Mouse (Mus musculus): ENCODE data around the gene Sept6.

The Sept6 gene

GRCm38 (mm10) chrX:36969501-36969900 is 22.1 kb downstream of the Sept6 start:
- no peak for DNase-seq

GRCm38 (mm10) chrX:36956674-36957073 is 34.9 kb downstream of the Sept6 start:
- no peak for DNase-seq

GRCm38 (mm10) chrX:36941106-36941505 is 50.5 kb downstream of the Sept6 start:
- DNase-seq, result no peak

GRCm38 (mm10) chrX:36939806-36940413 is 51.7 kb downstream of the Sept6 start:
- DNase-seq, result peak; percentile 1

GRCm38 (mm10) chrX:36935326-36935966 is 56.1 kb downstream of the Sept6 start:
- no peak for DNase-seq

GRCm38 (mm10) chrX:36930574-36930973 is 61.0 kb downstream of the Sept6 start:
- peak; percentile 16 for DNase-seq

GRCm38 (mm10) chrX:36929694-36930093 is 61.9 kb downstream of the Sept6 start:
- no peak for DNase-seq

- DNase-seq, result no peak
Observed at GRCm38 (mm10) chrX:36928791-36929190, 62.8 kb downstream of the Sept6 start.

GRCm38 (mm10) chrX:36921346-36921745 is 70.2 kb downstream of the Sept6 start:
- no peak for DNase-seq

- DNase-seq, result no peak
Observed at GRCm38 (mm10) chrX:36917749-36918148, 73.8 kb downstream of the Sept6 start.

- peak; percentile 68 for DNase-seq
Observed at GRCm38 (mm10) chrX:36911343-36911742, 80.3 kb downstream of the Sept6 start.

- DNase-seq, result no peak
Observed at GRCm38 (mm10) chrX:36906539-36906938, 85.1 kb downstream of the Sept6 start.

GRCm38 (mm10) chrX:36903115-36903768 is 88.4 kb downstream of the Sept6 start:
- peak; percentile 95 for DNase-seq

GRCm38 (mm10) chrX:36902321-36903114 is 89.1 kb downstream of the Sept6 start, which contains the start of gene Nkrf:
Gene Nkrf (minus strand): TSS chrX:36902899.
- DNase-seq, result peak; percentile 42

GRCm38 (mm10) chrX:36901655-36902054 is 89.9 kb downstream of the Sept6 start:
- DNase-seq, result no peak

- peak; percentile 39 for DNase-seq
Observed at GRCm38 (mm10) chrX:36898931-36899330, 92.7 kb downstream of the Sept6 start.

- peak; percentile 17 for DNase-seq
Observed at GRCm38 (mm10) chrX:36884719-36885118, 106.9 kb downstream of the Sept6 start.

- no peak for DNase-seq
Observed at GRCm38 (mm10) chrX:36874704-36875128, 116.9 kb downstream of the Sept6 start.

- DNase-seq, result peak; percentile 91
Observed at GRCm38 (mm10) chrX:36874178-36874696, 117.4 kb downstream of the Sept6 start.

GRCm38 (mm10) chrX:36873765-36874164 is 117.8 kb downstream of the Sept6 start, which contains the start of the genes Ube2a and C330007P06Rik:
Gene Ube2a (plus strand): TSS chrX:36873900.
Gene C330007P06Rik (minus strand): TSS chrX:36874111.
- no peak for DNase-seq

GRCm38 (mm10) chrX:36870372-36870771 is 121.2 kb downstream of the Sept6 start:
- no peak for DNase-seq

- no peak for DNase-seq
Observed at GRCm38 (mm10) chrX:36864609-36865328, 126.8 kb downstream of the Sept6 start.

Data from retina, postnatal 1 day (tissue).